Mouse (Mus musculus): Measurements from ENCODE around the gene Sbno1.

GRCm38 (mm10) chr5:124467766-124468165, 42.0 kb upstream of the Sbno1 start:
- no peak for TF ChIP-seq CTCF (IDR thresholded peaks at IDR 0.05; ENCODE audit: borderline replicate concordance, extremely low read depth, insufficient read depth, insufficient read length)
- TF ChIP-seq POLR2A (IDR thresholded peaks at IDR 0.05; ENCODE audit: borderline replicate concordance, extremely low read depth, insufficient read depth, insufficient read length, poor library complexity, severe bottlenecking): no peak
